Mouse (Mus musculus) stomach, embryonic 16.5 days (tissue): Measurements from ENCODE around the gene Rbfox2. TPM values are rescaled to one million over a fixed set of nuclear protein-coding genes. Genes with fewer than 3 reads are reported as not detected.

Experiments used
- ATAC-seq: fragments of 200-750 bp; cut with Nextera tagmentation; 2 replicates; pipeline ENCODE4 v1.8.0; 2017; ENCODE audit warnings: moderate number of reproducible peaks, moderate TSS enrichment; ENCODE audit not compliant: insufficient read depth, low FRiP score
- H3K27ac ChIP-seq: fragments of 300-500 bp; sonication (generic); 2 replicates; pipeline ENCODE4 v1.5.1; 2014; ENCODE audit warnings: low read length
- H3K27me3 ChIP-seq: fragments of 300-500 bp; sonication (generic); 2 replicates; pipeline ENCODE4 v1.6.1; 2014; ENCODE audit warnings: low read length, control low read depth, mixed read lengths; ENCODE audit not compliant: control insufficient read depth, insufficient read depth
- H3K36me3 ChIP-seq: fragments of 300-500 bp; sonication (generic); 2 replicates; pipeline ENCODE4 v1.6.1; 2014; ENCODE audit warnings: low read length; ENCODE audit not compliant: control insufficient read depth, insufficient read depth
- H3K4me1 ChIP-seq: fragments of 300-500 bp; sonication (generic); 2 replicates; pipeline ENCODE4 v1.6.1; 2014; ENCODE audit warnings: low read length, control low read depth, mixed read lengths; ENCODE audit not compliant: control insufficient read depth, insufficient read depth
- H3K4me2 ChIP-seq: fragments of 300-500 bp; sonication (generic); 2 replicates; pipeline ENCODE4 v1.6.1; 2014; ENCODE audit warnings: low read depth, low read length, mixed read lengths
- H3K4me3 ChIP-seq: fragments of 300-500 bp; sonication (generic); replicated peaks from 2 replicates; pipeline ENCODE4 v1.5.1; 2014; ENCODE audit warnings: mild to moderate bottlenecking, low read length
- H3K9ac ChIP-seq: fragments of 300-500 bp; sonication (generic); 2 replicates; pipeline ENCODE4 v1.6.1; 2014; ENCODE audit warnings: low read length
- H3K9me3 ChIP-seq: fragments of 300-500 bp; sonication (generic); replicated peaks from 2 replicates; pipeline ENCODE4 v1.6.1; 2016; ENCODE audit warnings: low read length, control low read depth; ENCODE audit not compliant: control insufficient read depth
- WGBS: fragments of 180-500 bp; shearing (Covaris S2); extraction: QIAGEN DNeasy Blood & Tissue Kit; methylation state at CpG from one replicate; pipeline ENCODE4 v1.1.7; 2014; 5-methylcytosine and 5-hydroxymethylcytosine counted together
- polyA plus RNA-seq: library from polyadenylated mRNA; unstranded; fragments of >200 nt; fragmentation: Nextera tagmentation; extraction: Ambion mirVana; gene quantifications from 2 replicates; pipeline ENCODE4 v1.2.1, GENCODE M21; 2015

Rbfox2 gene
- polyA plus RNA-seq, 1 experiment from 2014 or later, result 55.7 TPM

- Histone ChIP-seq H3K27me3 (no peaks in the 10 kb centered on the region), H3K4me1 (no peaks in the 10 kb centered on the region), H3K27ac (no peak overlapping the region), H3K36me3 (peaks cover 4% of the 10 kb centered on the region; the same call in 1 of the 2 replicates), H3K4me3 (no peak overlapping the region), H3K9me3 (no peaks in the 10 kb centered on the region), H3K9ac (no peak overlapping the region), H3K4me2 (no peak overlapping the region)
- 84% methylated on average over 1 of the region's 1 CpGs for WGBS
- ATAC-seq, result no peak
These were observed 220.3 kb downstream of the Rbfox2 start for GRCm38 (mm10) chr15:77086488-77086887.

DNA sequence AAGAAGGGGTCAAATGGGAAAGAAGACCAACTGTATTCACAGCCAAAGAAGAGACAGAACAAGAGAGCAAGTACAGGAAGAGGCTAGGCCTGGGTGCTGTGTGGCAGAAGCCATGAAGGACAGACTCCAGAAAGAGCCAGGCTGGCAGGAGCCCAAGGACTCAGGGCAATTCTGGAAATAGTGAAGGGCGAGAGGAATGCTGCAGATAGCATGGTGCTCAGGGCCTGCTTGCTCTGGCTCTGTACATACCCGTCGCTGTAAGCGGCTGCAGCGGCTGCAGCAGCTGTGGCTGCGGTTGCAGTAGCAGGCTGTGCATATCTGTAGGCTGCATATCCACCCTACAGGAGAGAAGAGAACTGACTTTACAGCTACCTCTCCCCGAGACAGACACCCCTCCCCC is 221.0 kb downstream of the Rbfox2 start:
- Histone ChIP-seq H3K27ac (no peak overlapping the region), H3K36me3 (peaks cover 4% of the 10 kb centered on the region; the same call in 1 of the 2 replicates), H3K4me2 (no peak overlapping the region), H3K27me3 (no peaks in the 10 kb centered on the region), H3K4me1 (no peaks in the 10 kb centered on the region), H3K4me3 (no peak overlapping the region), H3K9ac (no peak overlapping the region), H3K9me3 (no peaks in the 10 kb centered on the region)
- 93% methylated on average over 7 of the region's 7 CpGs for WGBS
- ATAC-seq, result no peak

- no peak for ATAC-seq
- Histone ChIP-seq H3K36me3 (peaks cover 16% of the 10 kb centered on the region), H3K4me1 (no peaks in the 10 kb centered on the region), H3K9ac (no peak overlapping the region), H3K27me3 (no peaks in the 10 kb centered on the region), H3K27ac (0 out of 2 replicates have a peak overlapping the region, but pooled peaks have one; percentile 22), H3K4me3 (no peak overlapping the region), H3K4me2 (no peak overlapping the region), H3K9me3 (no peaks in the 10 kb centered on the region)
- 84% methylated on average over 5 of the region's 5 CpGs for WGBS
These were observed 225.3 kb downstream of the Rbfox2 start for GRCm38 (mm10) chr15:77081454-77081853.

GRCm38 (mm10) chr15:77080684-77081254 is 226.0 kb downstream of the Rbfox2 start:
- ATAC-seq, result no peak; the same call in 1 of the 2 replicates
- no peak overlapping the region for H3K9ac ChIP-seq
- H3K36me3 ChIP-seq, result peaks cover 16% of the 10 kb centered on the region
- WGBS, result 82% methylated on average over 13 of the region's 14 CpGs
- H3K27ac ChIP-seq, result 0 out of 2 replicates have a peak overlapping the region, but pooled peaks have one; percentile 22
- H3K27me3 ChIP-seq, result no peaks in the 10 kb centered on the region
- H3K9me3 ChIP-seq, result no peaks in the 10 kb centered on the region
- no peaks in the 10 kb centered on the region for H3K4me1 ChIP-seq
- H3K4me3 ChIP-seq, result no peak overlapping the region
- no peak overlapping the region for H3K4me2 ChIP-seq

GRCm38 (mm10) chr15:77079890-77080361 is 226.9 kb downstream of the Rbfox2 start:
- no peak for ATAC-seq
- H3K4me1 ChIP-seq, result no peaks in the 10 kb centered on the region
- H3K9ac ChIP-seq, result no peak overlapping the region
- H3K36me3 ChIP-seq, result peaks cover 15% of the 10 kb centered on the region
- H3K4me3 ChIP-seq, result no peak overlapping the region
- 82% methylated on average over 11 of the region's 11 CpGs for WGBS
- H3K27me3 ChIP-seq, result no peaks in the 10 kb centered on the region
- H3K27ac ChIP-seq, result no peak overlapping the region
- no peaks in the 10 kb centered on the region for H3K9me3 ChIP-seq
- no peak overlapping the region for H3K4me2 ChIP-seq

DNA sequence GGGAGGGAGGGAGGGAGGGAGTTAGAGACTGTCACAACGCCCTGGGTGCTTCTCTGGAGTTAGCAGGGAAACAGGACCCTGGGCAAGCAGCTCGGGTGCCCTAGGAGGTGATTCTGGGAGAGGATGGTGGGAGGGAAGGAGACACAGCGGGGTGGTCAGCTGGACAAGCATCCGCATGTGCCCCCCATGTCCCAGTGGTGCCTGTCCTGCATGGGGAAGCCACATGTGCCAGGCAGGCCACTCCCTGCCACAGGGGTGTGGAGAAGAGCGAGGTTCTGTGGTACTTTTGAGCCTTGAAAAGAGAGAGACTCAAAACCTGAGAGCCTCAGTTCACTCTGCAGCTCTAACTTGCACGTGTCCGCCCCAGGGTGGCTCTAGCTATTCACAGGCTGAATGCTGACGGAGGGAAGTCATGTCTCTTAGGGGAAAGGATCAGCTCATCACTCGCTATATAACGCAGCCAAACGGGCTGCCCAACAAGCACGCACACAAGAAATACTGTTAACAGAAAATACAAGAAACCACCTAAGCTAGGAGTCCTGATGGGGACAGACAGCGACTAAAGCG is 227.5 kb downstream of the Rbfox2 start:
- no peaks in the 10 kb centered on the region for H3K9me3 ChIP-seq
- WGBS, result 82% methylated on average over 14 of the region's 14 CpGs
- no peak overlapping the region for H3K4me3 ChIP-seq
- H3K36me3 ChIP-seq, result peaks cover 13% of the 10 kb centered on the region
- H3K9ac ChIP-seq, result no peak overlapping the region
- no peaks in the 10 kb centered on the region for H3K4me1 ChIP-seq
- no peaks in the 10 kb centered on the region for H3K27me3 ChIP-seq
- H3K4me2 ChIP-seq, result no peak overlapping the region
- ATAC-seq, result no peak
- no peak overlapping the region for H3K27ac ChIP-seq

GRCm38 (mm10) chr15:77078786-77079185 is 228.0 kb downstream of the Rbfox2 start:
- no peaks in the 10 kb centered on the region for H3K4me1 ChIP-seq
- WGBS, result 67% methylated on average over 3 of the region's 3 CpGs
- H3K36me3 ChIP-seq, result peaks cover 13% of the 10 kb centered on the region
- ATAC-seq, result no peak
- no peak overlapping the region for H3K4me2 ChIP-seq
- H3K9ac ChIP-seq, result no peak overlapping the region
- no peaks in the 10 kb centered on the region for H3K27me3 ChIP-seq
- H3K27ac ChIP-seq, result no peak overlapping the region
- no peaks in the 10 kb centered on the region for H3K9me3 ChIP-seq
- H3K4me3 ChIP-seq, result no peak overlapping the region

DNA sequence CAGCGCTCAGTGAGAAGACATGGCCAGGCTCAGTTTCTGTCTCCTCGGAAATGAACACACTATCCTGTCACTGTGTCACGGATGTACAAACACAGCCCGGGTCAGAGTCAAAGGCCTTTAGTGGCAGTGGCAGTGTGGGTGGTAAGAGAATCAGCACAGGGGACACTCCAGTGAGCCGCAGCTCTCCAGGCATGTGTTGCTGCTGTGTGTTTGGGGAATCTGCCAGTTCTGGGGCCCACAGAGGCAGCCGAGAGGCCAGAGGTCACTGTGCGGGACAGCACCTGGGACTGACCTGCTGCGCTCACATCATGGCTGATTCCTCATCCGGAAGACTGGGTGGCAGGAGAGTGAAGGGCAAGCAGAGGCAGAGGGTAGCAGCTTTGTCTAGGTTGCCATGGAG is 228.9 kb downstream of the Rbfox2 start:
- no peak for ATAC-seq
- H3K9ac ChIP-seq, result no peak overlapping the region
- H3K27ac ChIP-seq, result no peak overlapping the region
- H3K36me3 ChIP-seq, result peaks cover 13% of the 10 kb centered on the region
- no peaks in the 10 kb centered on the region for H3K27me3 ChIP-seq
- no peaks in the 10 kb centered on the region for H3K9me3 ChIP-seq
- H3K4me3 ChIP-seq, result no peak overlapping the region
- no peak overlapping the region for H3K4me2 ChIP-seq
- no peaks in the 10 kb centered on the region for H3K4me1 ChIP-seq
- WGBS, result 85% methylated on average over 9 of the region's 9 CpGs

GRCm38 (mm10) chr15:77076523-77076922 is 230.3 kb downstream of the Rbfox2 start:
- no peak for ATAC-seq
- no peak overlapping the region for H3K9ac ChIP-seq
- 73% methylated on average over 3 of the region's 3 CpGs for WGBS

More at GRCm38 (mm10) chr15:77076523-77076922, 230.3 kb downstream of the Rbfox2 start:
- H3K9me3 ChIP-seq, result no peaks in the 10 kb centered on the region
- H3K4me3 ChIP-seq, result no peak overlapping the region
- no peak overlapping the region for H3K27ac ChIP-seq
- H3K4me1 ChIP-seq, result peaks cover 12% of the 10 kb centered on the region
- H3K36me3 ChIP-seq, result peaks cover 13% of the 10 kb centered on the region
- no peaks in the 10 kb centered on the region for H3K27me3 ChIP-seq
- H3K4me2 ChIP-seq, result no peak overlapping the region
